Mouse (Mus musculus): Measurements from ENCODE around the gene Calr4. TPM values are rescaled to one million over a fixed set of nuclear protein-coding genes. Genes with fewer than 3 reads are reported as not detected.

The Calr4 gene
- 0.13 and 0.23 TPM in 2 replicates for polyA plus RNA-seq (2015; fragmentation: Nextera tagmentation; extraction: Ambion mirVana)

DNA sequence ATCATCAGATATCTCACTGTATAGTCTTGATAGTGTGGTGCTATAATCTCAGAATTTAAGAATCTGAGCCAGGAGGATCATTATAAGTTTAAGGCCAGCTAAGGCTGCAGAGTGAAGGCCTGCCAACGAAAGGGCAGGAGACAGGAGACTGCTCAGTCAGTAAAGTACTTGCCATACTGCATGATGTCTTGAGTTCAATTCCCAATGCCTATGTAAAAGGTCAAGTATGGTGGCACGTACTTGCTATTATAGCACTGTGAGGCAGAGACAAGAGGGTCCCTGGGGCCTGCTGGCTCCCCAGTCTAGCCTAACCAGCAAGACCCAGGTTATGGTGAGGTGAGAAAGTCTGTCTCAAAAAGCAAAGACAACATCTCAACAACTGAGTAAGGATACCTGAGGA is at the start of gene Calr4:
Gene Calr4, plus strand, starts transcription at position 301 of the 400 bp plus-strand sequence.

DNA sequence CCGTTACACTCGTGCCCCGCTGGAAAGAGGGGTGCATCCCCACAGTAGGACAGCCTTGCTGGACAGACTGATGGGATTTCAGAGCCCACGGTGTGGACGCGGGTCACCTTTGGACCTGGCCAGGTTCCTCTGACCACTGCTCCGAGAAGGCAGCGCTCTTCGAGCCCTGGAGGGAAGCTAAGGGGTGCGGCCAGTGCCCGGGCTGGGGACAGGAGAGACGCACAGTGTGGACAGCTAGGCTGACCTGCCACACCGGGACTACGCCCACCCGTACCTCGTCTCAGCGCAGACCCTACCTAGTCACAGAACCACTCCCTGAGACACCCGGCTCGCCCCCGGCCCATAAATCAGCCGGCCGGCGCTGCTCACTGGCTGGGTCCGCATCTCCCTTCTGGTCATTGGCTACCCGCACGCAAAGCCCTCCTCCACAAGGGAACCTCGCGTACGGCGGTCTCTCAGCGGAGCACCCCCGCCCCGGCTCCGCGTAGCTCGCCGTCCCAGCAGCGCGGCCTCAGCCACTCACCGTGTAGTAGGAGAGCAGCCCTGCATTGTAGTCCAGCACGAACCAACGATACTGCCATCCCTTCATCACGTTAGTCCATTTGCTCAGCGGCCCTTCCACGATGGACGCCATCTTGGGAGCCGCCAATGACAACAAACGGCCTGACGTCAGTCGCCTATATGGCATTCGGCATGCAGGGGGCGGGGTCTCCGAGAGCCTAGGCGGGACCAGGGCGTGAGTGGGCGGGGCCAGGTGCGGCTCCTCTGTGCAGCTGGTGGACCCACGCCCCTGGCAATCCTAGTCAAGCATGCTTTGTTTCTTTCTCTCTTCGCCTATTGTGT is 32.5 kb upstream of the Calr4 start, which contains the start of gene Osbpl9:
Gene Osbpl9, minus strand, starts transcription at position 691 of the 843 bp plus-strand sequence.

DNA sequence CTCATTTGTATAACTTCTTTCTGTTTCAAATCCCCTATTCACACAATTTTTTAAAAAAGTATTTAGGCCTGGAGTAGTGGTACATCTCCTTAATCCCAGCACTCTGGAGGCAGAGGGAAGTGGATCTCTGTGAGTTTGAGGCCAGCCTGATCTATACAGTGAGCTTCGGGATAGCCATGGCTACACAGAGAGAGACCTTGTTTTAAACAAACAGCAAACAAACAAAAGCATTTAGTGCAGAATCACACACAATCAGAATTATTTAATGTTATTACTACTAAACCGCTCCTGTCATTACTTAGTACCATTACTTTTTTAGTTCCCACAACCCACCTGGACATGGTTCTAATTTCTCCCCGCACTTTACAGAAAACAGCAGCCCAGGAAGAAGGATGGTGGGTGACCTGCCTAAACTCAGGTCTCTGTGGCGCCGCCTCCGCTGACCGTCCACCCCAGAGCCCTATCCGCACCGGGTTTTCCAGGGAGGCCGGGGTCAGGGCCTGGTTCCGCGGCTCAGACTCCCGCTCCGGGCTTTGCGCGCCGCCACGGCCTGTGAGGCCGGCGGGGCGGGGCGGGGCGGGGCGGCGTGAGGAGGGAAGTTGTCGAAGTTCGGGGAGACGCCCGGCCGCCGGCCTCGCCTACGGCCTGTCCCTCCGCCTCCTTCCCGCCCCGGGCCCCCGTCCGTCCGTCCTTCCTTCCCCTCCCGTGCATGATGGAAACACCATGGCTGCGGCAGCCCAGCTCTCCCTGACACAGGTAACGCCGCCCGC is 45.6 kb downstream of the Calr4 start, which contains the start of gene Eps15:
Gene Eps15, plus strand, starts transcription at position 580 of the 770 bp plus-strand sequence.

Other genes with a start within 250 kb of the Calr4 start
- gene Nrd1, start 233.8 kb upstream of the Calr4 start, polyA plus RNA-seq (2015; fragmentation: Nextera tagmentation; extraction: Ambion mirVana): 31.7 and 34.6 TPM in 2 replicates
- gene Osbpl9, start 32.2 kb upstream of the Calr4 start, polyA plus RNA-seq (2015; fragmentation: Nextera tagmentation; extraction: Ambion mirVana): 31.8 and 34.4 TPM in 2 replicates
- gene Eps15, start 45.8 kb downstream of the Calr4 start, polyA plus RNA-seq (2015; fragmentation: Nextera tagmentation; extraction: Ambion mirVana): 45.8 and 51.2 TPM in 2 replicates
- 8.5 and 10.0 TPM in 2 replicates for gene Ttc39a, start 172.1 kb downstream of the Calr4 start, polyA plus RNA-seq (2015; fragmentation: Nextera tagmentation; extraction: Ambion mirVana)

Data from spleen, postnatal 0 days (tissue).